Mouse (Mus musculus): ENCODE measurements around the gene Trim80. TPM values are rescaled to one million over a fixed set of nuclear protein-coding genes. Genes with fewer than 3 reads are reported as not detected.
"Not testable (repeated sequence)": the region's sequence is repeated elsewhere in the genome, so short reads cannot be mapped to it uniquely, and the experiment has no call there.

Trim80 gene
- total RNA-seq, 2 experiments from 2014 or later: not detected

- DNase-seq (ENCODE audit: extremely low spot score in 1 of 2, low spot score in 1 of 2): no peak
Observed at GRCm38 (mm10) chr11:115490441-115491355, 50.4 kb downstream of the Trim80 start.

- DNase-seq (ENCODE audit: extremely low spot score in 1 of 2, low spot score in 1 of 2): peak; percentile 67 to 81
Observed at GRCm38 (mm10) chr11:115491356-115492083, 51.2 kb downstream of the Trim80 start, which contains the start of gene Nt5c. Gene Nt5c (minus strand): TSS chr11:115491862.

- no peak for DNase-seq (ENCODE audit: extremely low spot score in 1 of 2, low spot score in 1 of 2)
Observed at GRCm38 (mm10) chr11:115492387-115492786, 52.0 kb downstream of the Trim80 start.

- DNase-seq (ENCODE audit: extremely low spot score in 1 of 2, low spot score in 1 of 2): not testable (repeated sequence)
Observed at GRCm38 (mm10) chr11:115496559-115496958, 56.2 kb downstream of the Trim80 start.

Small RNA genes lying within 50 kb of the gene (microRNA-seq; reads per million reads assigned to microRNA genes)
- 0 to 0.37 reads per million in 2 experiments for gene Mir3968

Other genes with a start within 250 kb of the Trim80 start
- gene Grin2c, start 173.3 kb upstream of the Trim80 start, total RNA-seq (2021): 10 to 100 TPM; 47.3 to 47.4 TPM
- 10 to 100 TPM; 18.6 to 21.2 TPM for gene Fdxr, start 163.5 kb upstream of the Trim80 start, total RNA-seq (2021)
- 10 to 100 TPM; 11.2 to 12.1 TPM for gene Fads6, start 142.9 kb upstream of the Trim80 start, total RNA-seq (2021)
- under 1 TPM in 1 of 2 experiments, not detected in 1; 0.15 TPM for gene Otop2, start 133.4 kb upstream of the Trim80 start, total RNA-seq (2021)
- under 1 TPM; 0.31 to 0.59 TPM for gene Ush1g, start 118.5 kb upstream of the Trim80 start, total RNA-seq (2021)
- under 1 TPM in 1 of 2 experiments, not detected in 1; 0.17 TPM for gene Otop3, start 105.8 kb upstream of the Trim80 start, total RNA-seq (2021)
- gene Hid1, start 72.8 kb upstream of the Trim80 start, total RNA-seq (2021): 100 to 1,000 TPM in 1 of 2 experiments, 10 to 100 TPM in 1; 98.8 to 107 TPM
- gene Cdr2l, start 58.6 kb upstream of the Trim80 start, total RNA-seq (2021): 10 to 100 TPM; 21.7 to 22.8 TPM
- 100 to 1,000 TPM; 102 to 103 TPM for gene Mrpl58, start 36.8 kb upstream of the Trim80 start, total RNA-seq (2021)
- 100 to 1,000 TPM; 459 to 515 TPM for gene Atp5h, start 20.6 kb upstream of the Trim80 start, total RNA-seq (2021)
- 10 to 100 TPM; 65.4 to 74.6 TPM for gene Kctd2, start 20.4 kb upstream of the Trim80 start, total RNA-seq (2021)
- gene Slc16a5, start 21.9 kb downstream of the Trim80 start, total RNA-seq (2021): not detected
- 10 to 100 TPM in 1 of 2 experiments, 1 to 10 TPM in 1; 9.3 to 10.3 TPM for gene Armc7, start 35.1 kb downstream of the Trim80 start, total RNA-seq (2021)
- gene Nt5c, start 51.3 kb downstream of the Trim80 start, total RNA-seq (2021): 10 to 100 TPM; 68.8 to 70.4 TPM
- 100 to 1,000 TPM; 134 to 165 TPM for gene Jpt1, start 73.8 kb downstream of the Trim80 start, total RNA-seq (2021)
- gene Sumo2, start 95.7 kb downstream of the Trim80 start, total RNA-seq (2021): 100 to 1,000 TPM; 329 to 353 TPM
- 10 to 100 TPM; 44.5 to 44.9 TPM for gene Nup85, start 123.9 kb downstream of the Trim80 start, total RNA-seq (2021)
- gene Mrps7, start 163.4 kb downstream of the Trim80 start, total RNA-seq (2021): 10 to 100 TPM; 49.6 to 59.0 TPM
- gene Gga3, start 163.5 kb downstream of the Trim80 start, total RNA-seq (2021): 10 to 100 TPM; 60.0 to 75.4 TPM
- 10 to 100 TPM; 21.7 to 23.7 TPM for gene Mif4gd, start 172.4 kb downstream of the Trim80 start, total RNA-seq (2021)
- 10 to 100 TPM; 56.2 to 61.6 TPM for gene Slc25a19, start 187.8 kb downstream of the Trim80 start, total RNA-seq (2021)